Mouse (Mus musculus) left cerebral cortex, postnatal 14 days (tissue): ENCODE results near the gene Lsr. TPM values are rescaled to one million over a fixed set of nuclear protein-coding genes. Genes with fewer than 3 reads are reported as not detected.

Source experiments
- DNase-seq, 2 experiments: peaks; one replicate each; pipeline ENCODE4 v3.0.0; 2021 to 2022; ENCODE audit warnings: low spot score in 2 of 2, mixed read lengths in 1 of 2
- intact Hi-C: fragments of 180-260 bp; cut with DNase I; formaldehyde crosslinking; loops from one replicate; pipeline ENCODE4 v1.15.1; 2025
- long read RNA-seq, 2 experiments: library from polyadenylated mRNA; stranded (forward); transcript quantifications; one replicate each; pipeline ENCODE4 v2.0.0; 2021
- total RNA-seq, 2 experiments: library from RNA; stranded (reverse); gene quantifications; 2 replicates each; pipeline ENCODE4 v1.2.3; 2021

The Lsr gene
- 10 to 100 TPM; 11.9 to 13.0 TPM for total RNA-seq
- long read RNA-seq, experiment 1, transcript Lsr-203 (9 exons, 2,071 nt), result major isoform, 9 of 40 reads
- long read RNA-seq, experiment 1, partial matches to known transcripts, result 4 of 40 reads
- long read RNA-seq, experiment 1, other reads (novel, unspliced or antisense), result 23 of 40 reads
- long read RNA-seq, experiment 2, transcript Lsr-201 (10 exons, 2,167 nt), result major isoform, 13 of 48 reads
- long read RNA-seq, experiment 2, partial matches to known transcripts, result 4 of 48 reads
- long read RNA-seq, experiment 2, other reads (novel, unspliced or antisense), result 25 of 48 reads

DNA sequence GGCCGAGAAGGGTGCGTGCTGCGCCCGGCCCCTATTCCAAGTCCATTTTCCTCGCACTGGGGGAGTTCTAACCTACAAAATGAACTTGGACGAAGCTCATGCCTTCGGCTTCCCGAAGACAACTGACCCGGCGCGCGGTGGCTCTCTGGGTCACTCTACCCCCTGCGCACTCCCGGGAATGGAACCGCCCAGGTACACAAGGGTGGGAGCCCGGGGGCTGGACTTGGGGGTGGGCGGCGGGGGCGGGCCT is at the start of gene Lsr:
Gene Lsr (minus strand): TSS at position 214 of the 250 bp plus-strand sequence.
- DNase-seq, result no peak
- intact Hi-C loops, result loop anchor here (5.0 kb wide), 2 partner anchors 44 to 124 kb away; no protein-coding TSS in a partner anchor

DNA sequence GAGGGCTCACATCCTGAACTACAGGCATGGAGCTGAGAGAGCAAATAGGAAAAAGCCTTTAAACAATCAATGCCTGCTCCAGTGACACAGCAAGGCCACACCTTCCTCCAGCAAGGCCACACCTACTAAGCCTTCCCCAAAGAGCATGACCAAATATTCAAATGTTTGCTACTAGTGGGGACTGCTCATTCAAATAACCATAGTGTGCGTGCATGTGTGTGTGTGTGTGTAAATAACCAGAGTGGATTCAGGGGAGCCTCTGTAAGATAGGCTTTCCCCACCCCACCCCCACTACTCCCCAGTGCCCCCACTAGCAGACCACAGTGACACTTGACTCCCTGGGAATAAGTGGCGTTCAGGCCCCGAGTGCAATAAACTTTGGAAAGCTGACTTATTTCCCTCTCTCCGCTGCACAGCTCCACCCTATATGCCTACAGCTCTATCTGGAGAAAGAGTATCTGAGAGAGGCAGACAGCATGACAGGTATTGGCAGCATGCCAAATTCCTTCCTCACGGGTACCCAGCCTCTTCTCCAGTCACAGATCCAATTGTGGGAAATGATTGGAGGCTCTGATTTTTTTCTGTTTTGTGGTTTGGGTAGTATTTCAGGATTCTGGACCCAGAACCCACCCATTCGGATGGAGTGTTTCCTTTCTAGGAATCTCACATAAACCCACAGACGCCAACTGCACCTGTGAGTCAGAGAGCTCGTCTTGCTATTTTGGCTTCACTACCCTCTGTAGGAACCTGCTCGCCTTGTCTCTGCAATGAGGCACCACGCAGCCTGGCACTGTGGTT is 44.0 kb upstream of the Lsr start:
- peak; percentile 73 to 84 for DNase-seq

GRCm38 (mm10) chr7:31012971-31013370 is 39.7 kb upstream of the Lsr start:
- DNase-seq, result no peak
- intact Hi-C loops, result no loop called here

More for the DNA sequence above, 44.0 kb upstream of the Lsr start:
- intact Hi-C loops, result loop anchor here (5.0 kb wide), 1 partner anchor 45 kb away; the partner anchor contains the start of genes Fam187b and Lsr

DNA sequence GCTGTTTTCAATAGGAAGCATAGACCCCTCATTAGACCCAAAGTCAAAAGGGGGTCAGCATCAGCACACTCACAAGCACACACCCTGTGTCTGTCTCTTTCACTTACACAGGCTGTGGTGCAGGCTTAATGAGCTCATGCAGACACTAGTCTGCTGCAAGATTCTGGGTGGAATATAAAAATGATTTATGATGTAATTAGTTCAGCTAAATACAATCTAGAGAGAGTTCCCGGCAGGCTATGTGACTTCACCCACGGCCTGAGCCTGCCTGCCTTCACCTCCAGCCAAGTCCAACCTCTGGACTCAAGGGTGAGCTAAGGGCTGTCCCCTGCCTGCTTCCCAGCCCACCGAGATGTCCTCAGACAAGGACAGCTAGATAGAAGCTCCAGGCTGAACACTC is 35.6 kb upstream of the Lsr start:
- intact Hi-C loops, result no loop called here
- no peak for DNase-seq

DNA sequence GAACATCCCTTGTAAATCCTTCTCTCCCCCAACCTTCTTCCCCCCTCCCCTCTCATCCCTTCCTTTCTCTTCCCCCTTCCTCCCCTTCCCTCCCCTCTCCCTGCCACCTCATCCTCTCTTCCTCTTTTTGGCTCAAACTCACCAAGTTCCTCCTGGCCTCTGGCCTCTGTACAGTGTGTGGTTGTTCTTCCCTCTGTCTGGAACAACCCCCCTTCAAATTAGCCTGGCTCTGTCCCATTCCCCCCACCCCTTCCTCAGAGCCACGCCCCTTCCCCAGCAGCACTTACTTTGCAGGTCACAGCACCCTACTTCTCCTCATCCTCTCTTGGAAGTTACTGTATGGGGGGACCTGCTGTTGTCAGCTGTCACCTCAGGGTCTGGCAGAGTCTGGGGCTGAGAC is 34.9 kb upstream of the Lsr start:
- no peak for DNase-seq
- intact Hi-C loops, result no loop called here

DNA sequence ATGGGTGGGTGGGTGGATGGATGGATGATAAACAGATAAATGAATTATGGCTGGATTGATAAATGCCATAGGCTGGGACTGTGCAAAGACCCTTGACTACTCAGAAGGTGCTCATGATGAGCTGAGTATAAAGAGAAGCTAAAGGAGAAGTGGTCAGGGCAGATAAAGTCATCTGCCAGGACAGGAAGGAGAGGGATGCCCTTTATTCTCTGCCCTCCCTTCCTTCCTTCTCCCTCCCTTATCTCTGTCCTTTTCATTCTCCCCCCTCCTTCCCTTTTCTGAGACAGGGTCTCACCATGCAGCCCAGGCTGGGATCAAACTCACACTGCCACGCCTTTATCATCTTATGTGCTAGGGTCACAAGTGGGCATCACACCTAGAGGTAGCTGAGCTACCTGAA is 34.5 kb upstream of the Lsr start:
- intact Hi-C loops, result no loop called here

DNA sequence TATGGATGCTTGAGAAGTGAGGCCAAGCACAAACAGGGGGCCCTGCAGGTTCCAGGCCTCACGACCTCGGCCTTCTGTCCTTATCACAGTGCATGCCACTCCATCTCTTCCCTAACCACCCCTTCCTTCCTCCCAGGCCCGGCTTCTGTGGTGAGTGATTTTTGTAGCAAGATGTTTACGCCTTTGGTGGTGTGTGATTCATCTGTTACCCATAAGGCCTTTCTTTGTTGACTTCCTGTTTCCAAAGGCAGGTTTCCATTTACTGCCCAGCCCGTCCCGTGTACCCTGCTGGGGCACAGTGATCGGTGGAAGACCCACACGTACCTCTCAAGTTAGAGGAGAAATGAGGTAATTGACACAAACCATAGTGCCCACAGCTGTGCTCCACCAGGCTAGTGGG is 29.4 kb upstream of the Lsr start:
- intact Hi-C loops, result no loop called here
- no peak for DNase-seq

More for the DNA sequence above, 34.5 kb upstream of the Lsr start:
- DNase-seq, result no peak

DNA sequence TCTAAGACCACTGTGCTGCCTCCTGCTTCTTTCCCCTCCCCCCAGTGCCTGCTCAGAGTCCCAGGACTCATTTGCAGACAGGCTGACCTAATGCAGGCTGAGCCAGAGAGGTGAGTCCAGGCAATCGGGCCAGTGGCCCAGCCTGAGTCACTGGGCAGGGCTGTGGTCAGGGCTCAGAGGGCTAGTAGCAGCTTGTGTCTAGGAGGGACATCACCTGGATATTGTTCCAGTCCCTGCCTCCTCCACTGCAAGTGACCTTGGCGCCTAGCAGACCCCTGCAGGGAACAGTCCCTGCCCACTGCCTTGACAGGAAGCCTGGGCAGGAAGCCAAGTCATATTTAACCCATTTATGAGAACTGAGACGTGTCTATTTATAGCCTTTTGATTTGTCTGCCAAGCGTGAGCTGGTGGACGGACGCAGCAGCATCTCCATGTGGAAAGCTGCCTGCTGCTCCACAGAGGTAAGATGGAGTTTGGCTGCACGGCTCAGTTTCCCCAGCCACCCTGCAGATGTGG is 27.3 kb upstream of the Lsr start:
- DNase-seq, result peak; percentile 51 to 67

GRCm38 (mm10) chr7:30996491-30996890 is 23.2 kb upstream of the Lsr start:
- intact Hi-C loops, result no loop called here
- DNase-seq, result no peak

More for the DNA sequence above, 27.3 kb upstream of the Lsr start:
- intact Hi-C loops, result no loop called here

GRCm38 (mm10) chr7:30993986-30994385 is 20.7 kb upstream of the Lsr start:
- intact Hi-C loops, result no loop called here
- DNase-seq, result no peak

- intact Hi-C loops, result no loop called here
- no peak for DNase-seq
These were observed 18.9 kb upstream of the Lsr start for GRCm38 (mm10) chr7:30992148-30992547.

GRCm38 (mm10) chr7:30988519-30989162 is 15.4 kb upstream of the Lsr start:
- intact Hi-C loops, result no loop called here
- DNase-seq, result no peak

GRCm38 (mm10) chr7:30985357-30985756 is 12.1 kb upstream of the Lsr start:
- no peak for DNase-seq
- intact Hi-C loops, result no loop called here

- no peak for DNase-seq
- intact Hi-C loops, result no loop called here
These were observed 8.4 kb upstream of the Lsr start for GRCm38 (mm10) chr7:30981703-30982102.

- DNase-seq, result peak; percentile 76 to 89
- intact Hi-C loops, result loop anchor here (5.0 kb wide), 2 partner anchors 44 to 124 kb away; no protein-coding TSS in a partner anchor
These were observed 431 bp upstream of the Lsr start, which contains the start of gene Fam187b for GRCm38 (mm10) chr7:30973501-30974289. Gene Fam187b, plus strand, starts transcription at chr7:30973790.

DNA sequence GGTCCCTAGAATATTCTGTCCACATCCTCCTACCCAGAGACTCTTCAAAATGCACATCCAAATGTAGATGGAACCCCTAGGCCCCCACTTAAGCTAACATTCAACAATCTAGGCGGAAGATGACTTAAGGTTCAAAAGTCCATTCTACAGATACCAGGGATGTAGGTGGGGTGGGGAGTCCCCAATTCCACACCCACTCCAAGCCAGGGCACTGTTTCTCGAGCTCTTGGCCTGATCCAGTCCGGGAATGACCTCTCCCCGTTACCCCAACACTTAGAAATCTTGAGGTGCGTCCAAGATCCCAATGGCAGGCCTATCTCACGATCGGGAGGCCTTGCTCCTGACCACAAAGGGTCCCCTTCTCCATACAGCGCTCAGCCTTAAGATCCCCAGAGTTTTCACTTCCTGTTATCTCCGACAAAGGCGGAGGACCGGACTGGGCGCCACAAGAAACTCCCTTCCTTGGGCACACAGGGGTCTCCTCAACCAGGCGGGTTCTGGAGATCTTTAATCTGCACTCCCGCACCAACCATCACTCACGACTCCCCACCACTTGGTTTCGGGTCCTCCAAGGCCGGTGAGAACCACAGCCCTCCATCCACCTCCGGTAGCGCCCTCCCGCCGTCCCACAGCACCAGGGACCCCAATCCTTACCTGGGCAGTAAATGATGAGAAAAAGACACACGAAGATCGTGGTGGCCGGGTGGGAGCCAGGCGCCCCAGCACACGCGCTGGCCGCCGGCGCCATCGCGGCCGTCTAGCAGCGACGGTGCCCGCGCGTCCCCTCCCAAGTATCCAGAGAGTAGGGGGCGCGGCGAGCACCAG is 626 bp downstream of the Lsr start:
- no peak for DNase-seq
- intact Hi-C loops, result loop anchor here (5.0 kb wide), 2 partner anchors 45 to 125 kb away; no protein-coding TSS in a partner anchor

DNA sequence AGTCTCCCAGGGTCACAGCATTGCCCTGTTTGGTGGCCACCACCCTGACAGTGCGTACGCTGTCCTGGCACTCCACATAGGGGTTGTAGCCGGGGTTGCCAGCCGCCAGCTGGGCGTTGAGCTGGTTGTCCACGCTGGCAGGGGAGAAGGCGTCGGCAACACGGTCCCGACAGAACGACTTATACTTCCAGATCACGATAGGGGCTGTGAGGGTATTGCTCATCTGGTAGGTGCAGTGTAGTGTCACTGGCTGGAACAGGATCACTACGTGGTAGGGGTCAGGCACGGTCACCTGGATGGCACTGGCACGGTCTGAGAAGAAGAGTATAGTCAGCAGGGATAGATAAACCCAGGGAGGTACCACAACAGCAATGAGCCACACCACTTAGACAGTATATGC is 1.4 kb downstream of the Lsr start:
- no peak for DNase-seq
- intact Hi-C loops, result loop anchor here (5.0 kb wide), 2 partner anchors 45 to 125 kb away; no protein-coding TSS in a partner anchor

DNA sequence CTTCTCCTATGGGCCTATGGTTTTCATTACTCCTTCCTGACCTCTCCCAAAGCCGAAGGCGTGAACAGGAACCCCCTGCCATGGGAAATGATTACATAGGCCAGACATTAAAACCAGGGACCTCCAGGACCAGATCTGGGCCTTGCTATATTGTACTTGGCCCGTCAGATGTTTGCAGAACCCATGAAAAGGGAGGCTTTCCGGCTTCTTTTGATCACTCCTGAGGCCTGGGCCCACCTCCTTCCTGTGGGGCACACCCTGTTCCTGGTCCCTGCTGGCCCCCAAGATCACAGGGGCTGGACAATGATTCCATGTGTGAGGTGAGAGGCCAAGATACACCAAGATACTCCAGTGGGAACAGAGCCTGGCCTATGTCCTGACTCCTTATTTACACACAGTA is 4.1 kb downstream of the Lsr start:
- intact Hi-C loops, result no loop called here
- no peak for DNase-seq
